Mouse (Mus musculus): ENCODE data around the gene Nfkbiz.

DNA sequence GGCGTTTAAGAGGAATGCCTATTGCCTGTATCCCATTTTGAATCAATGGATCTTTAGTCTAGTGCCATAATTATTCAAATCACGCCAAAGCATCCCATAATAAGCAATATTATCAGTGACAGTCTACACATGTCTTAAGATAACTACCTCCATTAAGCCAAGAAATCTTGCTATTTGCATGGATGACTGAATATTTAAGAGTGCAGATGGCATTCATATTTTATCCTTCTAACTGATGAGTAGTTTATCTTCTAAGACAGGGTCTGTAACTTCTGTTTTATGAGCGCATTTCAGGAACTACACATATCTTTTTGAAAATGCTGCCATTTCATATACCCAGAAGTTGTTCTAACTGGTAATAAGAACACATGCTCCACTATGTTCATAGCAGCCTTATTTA is 6.1 kb upstream of the Nfkbiz start:
- TF ChIP-seq CTCF (IDR thresholded peaks at IDR 0.05 in 2 of 3, conservative IDR thresholded peaks at IDR 0.05 in 1 of 3; ENCODE audit: control insufficient read depth in 1 of 3, insufficient read depth in 1 of 3, low read depth in 2 of 3, low read length in 3 of 3, poor library complexity in 1 of 3, severe bottlenecking in 1 of 3) (no peak), MXI1 (IDR thresholded peaks at IDR 0.05; ENCODE audit: low read depth, low read length) (peak; percentile 42; the same call in 1 of the 2 replicates), SMC3 (IDR thresholded peaks at IDR 0.05; ENCODE audit: low read depth, low read length) (no peak), POLR2A (IDR thresholded peaks at IDR 0.05; ENCODE audit: control insufficient read depth in 1 of 2, insufficient read depth in 1 of 2, low read depth in 1 of 2, low read length in 2 of 2, poor library complexity in 1 of 2) (no peak), ZNF384 (IDR thresholded peaks at IDR 0.05; ENCODE audit: low read depth, low read length) (no peak), MEF2A (IDR thresholded peaks at IDR 0.05; ENCODE audit: extremely low read depth, insufficient replicate concordance, low read depth, low read length, poor library complexity, severe bottlenecking) (no peak), MYB (IDR thresholded peaks at IDR 0.05; ENCODE audit: low read depth, low read length) (peak; percentile 74), E2F4 (IDR thresholded peaks at IDR 0.05; ENCODE audit: borderline replicate concordance, low read depth, low read length) (no peak), EP300 (IDR thresholded peaks at IDR 0.05; ENCODE audit: low read depth in 1 of 2, low read length in 2 of 2) (peak; percentile 88 to 92), USF1 (IDR thresholded peaks at IDR 0.05; ENCODE audit: low read depth, low read length) (no peak), MAX (IDR thresholded peaks at IDR 0.05; ENCODE audit: low read length) (0 out of 2 replicates have a peak, but pooled peaks have one; percentile 19)
